Mouse (Mus musculus) MEL (cell line): Measurements from ENCODE around the gene Xrcc3. TPM values are rescaled to one million over a fixed set of nuclear protein-coding genes. Genes with fewer than 3 reads are reported as not detected.

Source experiments
- DNase-seq: peaks from one replicate; pipeline ENCODE4 v3.0.0; 2011; ENCODE audit warnings: low read depth, low spot score
- H3K27ac ChIP-seq: 2 replicates; pipeline ENCODE4 v1.5.1; 2012; ENCODE audit warnings: low read depth, mild to moderate bottlenecking, control low read depth, low read length, moderate library complexity; ENCODE audit not compliant: control insufficient read depth
- H3K27me3 ChIP-seq, 2 experiments: fragments of 150-350 bp in 1 of 2; sonication (generic) in 1 of 2; 2 replicates each; pipeline ENCODE4 v1.6.1; 2012; ENCODE audit warnings: low read length in 2 of 2, mild to moderate bottlenecking in 2 of 2, improper control_type of control experiment in 1 of 2, moderate library complexity in 1 of 2; ENCODE audit not compliant: insufficient read depth in 2 of 2, control insufficient read depth in 1 of 2
- H3K36me3 ChIP-seq, 2 experiments: 2 replicates each; pipeline ENCODE4 v1.6.1; 2012 to 2014; ENCODE audit warnings: low read length in 2 of 2, improper control_type of control experiment in 1 of 2, inconsistent platforms in 1 of 2, mild to moderate bottlenecking in 1 of 2; ENCODE audit not compliant: insufficient read depth in 2 of 2, control insufficient read depth in 1 of 2
- H3K4me1 ChIP-seq, 2 experiments: fragments of 150-350 bp in 1 of 2; sonication (generic) in 1 of 2; 2 replicates each; pipeline ENCODE4 v1.6.1; 2012; ENCODE audit warnings: low read length in 2 of 2, improper control_type of control experiment in 1 of 2, mild to moderate bottlenecking in 1 of 2; ENCODE audit not compliant: insufficient read depth in 2 of 2, control insufficient read depth in 1 of 2
- H3K4me3 ChIP-seq, 2 experiments: fragments of 150-350 bp in 1 of 2; sonication (generic) in 1 of 2; 2 replicates each; pipeline ENCODE4 v1.5.1; 2012; ENCODE audit warnings: low read depth in 2 of 2, low read length in 2 of 2, mild to moderate bottlenecking in 2 of 2, moderate library complexity in 2 of 2, control low read depth in 1 of 2, improper control_type of control experiment in 1 of 2; ENCODE audit not compliant: control insufficient read depth in 1 of 2, insufficient read depth in 1 of 2
- H3K79me2 ChIP-seq: 2 replicates; pipeline ENCODE4 v1.6.1; 2012; ENCODE audit warnings: mild to moderate bottlenecking, low read length, moderate library complexity; ENCODE audit not compliant: control insufficient read depth, poor library complexity, insufficient read depth
- H3K9ac ChIP-seq: 2 replicates; pipeline ENCODE4 v1.6.1; 2012; ENCODE audit warnings: low read depth, mild to moderate bottlenecking, control low read depth, low read length, moderate library complexity; ENCODE audit not compliant: control insufficient read depth, poor library complexity, severe bottlenecking
- H3K9me3 ChIP-seq: fragments of 150-350 bp; sonication (generic); replicated peaks from 2 replicates; pipeline ENCODE4 v1.6.1; 2012; ENCODE audit warnings: mild to moderate bottlenecking, low read length, improper control_type of control experiment, moderate library complexity; ENCODE audit not compliant: insufficient read depth
- CHD1 ChIP-seq: IDR thresholded peaks from 2 replicates; pipeline ENCODE4 v1.6.1; 2012; ENCODE audit warnings: low read depth, mild to moderate bottlenecking, inconsistent platforms, low read length, improper control_type of control experiment
- CTCF ChIP-seq, 3 experiments: IDR thresholded peaks in 2 of 3; conservative IDR thresholded peaks in 1 of 3; 2 replicates each; pipeline ENCODE4 v1.5.1; 2011 to 2012; ENCODE audit warnings: low read length in 3 of 3, low read depth in 2 of 3, mild to moderate bottlenecking in 2 of 3, improper control_type of control experiment in 1 of 3, inconsistent platforms in 1 of 3, mixed read lengths in 1 of 3, moderate library complexity in 1 of 3; ENCODE audit not compliant: control insufficient read depth in 1 of 3, insufficient read depth in 1 of 3, poor library complexity in 1 of 3, severe bottlenecking in 1 of 3
- E2F4 ChIP-seq: IDR thresholded peaks from 2 replicates; pipeline ENCODE4 v1.6.1; 2011; ENCODE audit warnings: low read depth, low read length, improper control_type of control experiment, borderline replicate concordance
- GABPA ChIP-seq: IDR thresholded peaks from 2 replicates; pipeline ENCODE4 v1.6.1; 2012; ENCODE audit warnings: low read depth, mild to moderate bottlenecking, inconsistent platforms, low read length, improper control_type of control experiment, moderate library complexity
- GATA1 ChIP-seq: IDR thresholded peaks from 2 replicates; pipeline ENCODE4 v1.6.1; 2011; ENCODE audit warnings: low read depth, low read length, improper control_type of control experiment
- JUND ChIP-seq: IDR thresholded peaks from 2 replicates; pipeline ENCODE4 v1.6.1; 2011; ENCODE audit warnings: low read depth, mild to moderate bottlenecking, improper control_type of control experiment, low read length
- KAT2A ChIP-seq: conservative IDR thresholded peaks from 2 replicates; pipeline ENCODE4 v1.6.1; 2012; ENCODE audit warnings: low read depth, low read length, improper control_type of control experiment, inconsistent platforms
- MAZ ChIP-seq: IDR thresholded peaks from 2 replicates; pipeline ENCODE4 v1.6.1; 2012; ENCODE audit warnings: low read depth, mild to moderate bottlenecking, inconsistent platforms, low read length, improper control_type of control experiment
- MEF2A ChIP-seq: IDR thresholded peaks from 2 replicates; pipeline ENCODE4 v1.6.1; 2014; ENCODE audit warnings: low read depth, mild to moderate bottlenecking, inconsistent platforms, low read length, improper control_type of control experiment; ENCODE audit not compliant: poor library complexity, insufficient replicate concordance, severe bottlenecking; ENCODE audit errors: extremely low read depth
- POLR2A ChIP-seq, 2 experiments: IDR thresholded peaks; 2 replicates each; pipeline ENCODE4 v1.6.1; 2011 to 2012; ENCODE audit warnings: low read length in 2 of 2, mild to moderate bottlenecking in 2 of 2, control low read depth in 1 of 2, improper control_type of control experiment in 1 of 2, low read depth in 1 of 2, moderate library complexity in 1 of 2; ENCODE audit not compliant: control insufficient read depth in 1 of 2, insufficient read depth in 1 of 2, poor library complexity in 1 of 2
- POLR2AphosphoS5 ChIP-seq: IDR thresholded peaks from 2 replicates; pipeline ENCODE4 v1.6.1; 2012; ENCODE audit warnings: low read depth, borderline replicate concordance, mild to moderate bottlenecking, inconsistent platforms, low read length, moderate library complexity, mixed read lengths
- RAD21 ChIP-seq: IDR thresholded peaks from 2 replicates; pipeline ENCODE4 v1.6.1; 2011; ENCODE audit warnings: mild to moderate bottlenecking, low read depth, low read length, improper control_type of control experiment
- SIN3A ChIP-seq: IDR thresholded peaks from 2 replicates; pipeline ENCODE4 v1.6.1; 2012; ENCODE audit warnings: low read length, improper control_type of control experiment, inconsistent platforms
- TBP ChIP-seq: IDR thresholded peaks from 2 replicates; pipeline ENCODE4 v1.8.0; 2011; ENCODE audit warnings: low read depth, low read length, improper control_type of control experiment
- UBTF ChIP-seq: IDR thresholded peaks from 2 replicates; pipeline ENCODE4 v1.6.1; 2012; ENCODE audit warnings: low read depth, mild to moderate bottlenecking, inconsistent platforms, low read length, improper control_type of control experiment, moderate library complexity, borderline replicate concordance; ENCODE audit not compliant: insufficient read depth
- USF2 ChIP-seq, 2 experiments: IDR thresholded peaks; 2 replicates each; pipeline ENCODE4 v1.6.1; 2011 to 2012; ENCODE audit warnings: improper control_type of control experiment in 2 of 2, low read length in 2 of 2, borderline replicate concordance in 1 of 2, inconsistent platforms in 1 of 2, low read depth in 1 of 2, mild to moderate bottlenecking in 1 of 2; ENCODE audit not compliant: insufficient read depth in 1 of 2
- ZKSCAN1 ChIP-seq: IDR thresholded peaks from 2 replicates; pipeline ENCODE4 v1.6.1; 2012; ENCODE audit warnings: low read depth, mild to moderate bottlenecking, inconsistent platforms, low read length, improper control_type of control experiment, moderate library complexity
- ZNF384 ChIP-seq: IDR thresholded peaks from 2 replicates; pipeline ENCODE4 v1.6.1; 2012; ENCODE audit warnings: low read depth, mild to moderate bottlenecking, inconsistent platforms, low read length, improper control_type of control experiment
- polyA plus RNA-seq, 2 experiments: library from polyadenylated mRNA; stranded (reverse) in 1 of 2; unstranded in 1 of 2; fragments of >175 nt in 1 of 2; fragments of >200 nt in 1 of 2; gene quantifications; 2 replicates each; pipeline versions ENCODE4 v1.2.1 to v1.2.4; 2012; ENCODE audit warnings: low replicate concordance in 2 of 2, low read depth in 1 of 2; ENCODE audit not compliant: insufficient read length in 2 of 2, insufficient read depth in 1 of 2, missing spikeins in 1 of 2
- total RNA-seq: library from RNA; depleted of rRNA; stranded (reverse); fragments of 300-350 nt; gene quantifications from 2 replicates; pipeline ENCODE4 v1.2.3, GENCODE M21; 2012

Gene Xrcc3
- total and polyA plus RNA-seq, 3 experiments = 9.0 to 18.8 TPM; not detected in 1

- TF ChIP-seq USF2 (IDR thresholded peaks at IDR 0.05; ENCODE audit: borderline replicate concordance in 1 of 2, insufficient read depth in 1 of 2, low read depth in 1 of 2, low read length in 2 of 2) = no peak
- TF ChIP-seq SIN3A = no peak
- TF ChIP-seq MEF2A = no peak
- no peak for TF ChIP-seq JUND
- TF ChIP-seq UBTF = no peak
- no peak for TF ChIP-seq CHD1
- TF ChIP-seq, all 39 proteins: peak for 0
- Histone ChIP-seq H3K79me2 (peaks cover 11% of the 10 kb centered on the region; the same call in 1 of the 2 replicates), H3K27ac (no peak overlapping the region), H3K9ac (no peak overlapping the region), H3K36me3 (peaks cover 2 to 4% of the 10 kb centered on the region in 2 experiments; a peak in 2 of 4 replicates), H3K27me3 (no peaks in the 10 kb centered on the region), H3K4me1 (0 out of 4 replicates have a peak, but pooled peaks cover 2 to 8% of the 10 kb centered on the region in 2 experiments), H3K9me3 (no peaks in the 10 kb centered on the region), H3K4me3 (no peak overlapping the region)
- no peak for DNase-seq
These were observed 43.0 kb downstream of the Xrcc3 start for GRCm38 (mm10) chr12:111770651-111771050.

GRCm38 (mm10) chr12:111769816-111770577 is 43.7 kb downstream of the Xrcc3 start:
- Histone ChIP-seq H3K36me3 (peaks cover 2% of the 10 kb centered on the region in 2 experiments; a peak in 2 of 4 replicates), H3K27me3 (no peaks in the 10 kb centered on the region), H3K79me2 (peaks cover 11% of the 10 kb centered on the region), H3K4me1 (0 out of 4 replicates have a peak, but pooled peaks cover 2 to 8% of the 10 kb centered on the region in 2 experiments), H3K27ac (no peak overlapping the region), H3K4me3 (no peak overlapping the region), H3K9ac (no peak overlapping the region), H3K9me3 (no peaks in the 10 kb centered on the region)
- TF ChIP-seq UBTF = no peak
- TF ChIP-seq ZKSCAN1 = no peak
- TF ChIP-seq ZNF384 = no peak
- no peak for TF ChIP-seq GABPA
- no peak for TF ChIP-seq TBP
- TF ChIP-seq E2F4 = no peak
- no peak for TF ChIP-seq POLR2AphosphoS5
- TF ChIP-seq MAZ = no peak
- no peak for TF ChIP-seq GATA1
- TF ChIP-seq CTCF (IDR thresholded peaks at IDR 0.05 in 2 of 3, conservative IDR thresholded peaks at IDR 0.05 in 1 of 3; ENCODE audit: control insufficient read depth in 1 of 3, insufficient read depth in 1 of 3, low read depth in 2 of 3, low read length in 3 of 3, poor library complexity in 1 of 3, severe bottlenecking in 1 of 3) = no peak
- no peak for TF ChIP-seq RAD21
- no peak for TF ChIP-seq POLR2A (IDR thresholded peaks at IDR 0.05; ENCODE audit: control insufficient read depth in 1 of 2, insufficient read depth in 1 of 2, low read depth in 1 of 2, low read length in 2 of 2, poor library complexity in 1 of 2)
- TF ChIP-seq KAT2A = no peak
- no peak for DNase-seq
